Mouse (Mus musculus) heart, embryonic 15.5 days (tissue): ENCODE measurements at regions not wholly inside any gene's neighbourhood (a gene's known extent, or its start where the extent isn't known, plus 50 kb on each side); places are given as distances from the start of the nearest gene placed in this dataset.

ENCODE experiments used
- ATAC-seq: fragments of 200-750 bp; cut with Nextera tagmentation; replicated peaks from 2 replicates; pipeline ENCODE4 v1.8.0; 2017; ENCODE audit warnings: low read depth, moderate TSS enrichment; ENCODE audit not compliant: insufficient number of reproducible peaks, insufficient read depth, low FRiP score
- H3K27ac ChIP-seq: fragments of 300-500 bp; sonication (generic); 2 replicates; pipeline ENCODE4 v1.5.1; 2015; ENCODE audit warnings: mild to moderate bottlenecking, inconsistent platforms
- H3K27me3 ChIP-seq: fragments of 300-500 bp; sonication (generic); 2 replicates; pipeline ENCODE4 v1.6.1; 2015; ENCODE audit warnings: inconsistent platforms
- H3K36me3 ChIP-seq: fragments of 300-500 bp; sonication (generic); 2 replicates; pipeline ENCODE4 v1.6.1; 2015; ENCODE audit warnings: mild to moderate bottlenecking, inconsistent platforms
- H3K4me1 ChIP-seq: fragments of 300-500 bp; sonication (generic); replicated peaks from 2 replicates; pipeline ENCODE4 v1.6.1; 2015; ENCODE audit warnings: inconsistent platforms
- H3K4me2 ChIP-seq: fragments of 300-500 bp; sonication (generic); 2 replicates; pipeline ENCODE4 v1.6.1; 2015; ENCODE audit warnings: inconsistent platforms, mild to moderate bottlenecking, moderate library complexity
- H3K4me3 ChIP-seq: fragments of 300-500 bp; sonication (generic); 2 replicates; pipeline ENCODE4 v1.5.1; 2015; ENCODE audit warnings: mild to moderate bottlenecking, inconsistent platforms
- H3K9ac ChIP-seq: fragments of 300-500 bp; sonication (generic); 2 replicates; pipeline ENCODE4 v1.6.1; 2015; ENCODE audit warnings: mild to moderate bottlenecking, inconsistent platforms
- H3K9me3 ChIP-seq: fragments of 300-500 bp; sonication (generic); replicated peaks from 2 replicates; pipeline ENCODE4 v1.6.1; 2016; ENCODE audit warnings: inconsistent platforms
- WGBS: fragments of 180-500 bp; shearing (Covaris S2); methylation state at CpG from one replicate; pipeline ENCODE4 v1.1.7; 2015; ENCODE audit warnings: mixed read lengths; 5-methylcytosine and 5-hydroxymethylcytosine counted together

DNA sequence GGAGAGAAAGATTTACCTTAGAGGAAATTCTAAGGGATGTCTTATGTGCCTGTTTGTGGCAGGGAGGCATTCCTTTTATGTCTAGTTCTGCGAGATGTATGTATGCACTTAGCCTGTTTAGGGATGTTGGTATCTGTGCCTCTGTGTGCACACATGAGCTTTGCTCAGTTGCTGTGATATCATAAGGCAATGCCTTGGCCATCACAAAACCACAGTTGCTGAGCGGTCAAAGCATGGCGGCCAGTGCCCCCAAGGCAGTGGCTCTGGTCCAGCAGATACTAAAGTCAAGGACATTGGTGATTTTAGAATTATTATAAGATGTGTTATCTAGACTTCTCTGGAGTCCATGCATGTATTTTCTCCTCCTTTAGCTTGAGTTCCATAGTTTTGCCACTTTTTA is 119.5 kb downstream of the Ube2e3 start:
- Histone ChIP-seq H3K27ac (no peak overlapping the region), H3K4me3 (no peak overlapping the region), H3K9me3 (no peaks in the 10 kb centered on the region), H3K4me2 (no peak overlapping the region), H3K4me1 (peaks cover 5% of the 10 kb centered on the region), H3K36me3 (no peaks in the 10 kb centered on the region), H3K27me3 (no peaks in the 10 kb centered on the region), H3K9ac (no peak overlapping the region)
- no peak for ATAC-seq
- WGBS = 96% methylated on average over 3 of the region's 3 CpGs

DNA sequence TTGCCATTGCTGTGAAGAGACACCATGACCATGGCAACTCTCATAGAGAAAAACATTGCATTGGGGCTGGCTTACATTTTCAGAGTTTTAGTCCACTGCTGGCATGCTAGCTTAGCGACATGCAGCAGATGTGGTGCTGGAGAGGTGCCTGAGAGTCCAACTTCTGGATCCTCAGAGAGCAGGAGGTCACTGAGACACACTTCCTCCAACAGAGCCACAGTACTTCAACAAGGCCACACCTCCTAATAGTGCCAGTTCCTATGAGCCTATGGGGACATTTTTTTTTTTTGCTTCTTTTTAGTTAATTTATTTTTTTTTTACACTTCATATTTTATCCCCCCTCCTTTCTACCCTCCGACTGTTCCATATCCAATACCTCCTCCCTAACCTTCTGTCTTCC is 120.3 kb downstream of the Ube2e3 start:
- no peak overlapping the region for H3K27ac ChIP-seq
- H3K4me1 ChIP-seq = peaks cover 5% of the 10 kb centered on the region
- H3K9me3 ChIP-seq = no peaks in the 10 kb centered on the region
- no peaks in the 10 kb centered on the region for H3K36me3 ChIP-seq
- ATAC-seq = no peak
- 83% methylated on average over 2 of the region's 2 CpGs for WGBS
- no peaks in the 10 kb centered on the region for H3K27me3 ChIP-seq
- no peak overlapping the region for H3K4me2 ChIP-seq
- H3K9ac ChIP-seq = no peak overlapping the region
- H3K4me3 ChIP-seq = no peak overlapping the region

DNA sequence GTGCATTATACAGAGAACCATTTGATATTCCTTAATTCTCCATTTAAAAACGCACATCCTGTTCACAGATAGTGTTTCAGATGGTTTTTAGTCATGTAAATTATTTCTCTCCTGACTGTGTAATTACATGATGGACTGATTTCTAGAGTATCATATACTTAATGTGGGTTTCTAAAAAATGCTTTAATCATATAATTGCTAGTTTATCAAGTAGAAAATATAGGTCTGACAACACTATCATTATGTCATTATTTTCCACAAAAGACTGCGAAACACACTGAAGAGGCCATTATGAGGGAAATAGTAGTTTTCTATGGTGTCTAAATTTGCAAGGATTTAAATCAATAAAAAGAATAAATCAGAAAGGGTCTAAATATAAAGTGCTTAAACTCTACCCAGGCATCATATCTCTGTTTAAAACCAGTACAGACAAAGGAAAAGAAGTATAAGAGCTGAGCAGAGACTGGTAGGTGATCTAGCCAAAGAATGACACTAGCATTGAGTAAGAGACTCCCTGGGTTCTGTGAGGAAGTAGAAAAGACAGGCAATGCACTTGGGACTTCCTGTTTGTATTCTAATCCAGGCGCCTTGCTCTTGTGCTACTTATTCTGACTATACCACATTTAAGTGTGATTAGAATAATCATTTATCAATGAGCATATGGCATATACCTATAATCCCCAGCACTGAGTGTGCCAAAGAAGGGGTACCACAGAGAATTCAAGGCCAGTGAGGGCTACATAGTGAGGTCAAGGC is 127.1 kb downstream of the Ube2e3 start:
- ATAC-seq = no peak
- H3K4me3 ChIP-seq = no peak overlapping the region
- H3K27ac ChIP-seq = no peak overlapping the region
- peaks cover 5% of the 10 kb centered on the region for H3K4me1 ChIP-seq
- no peaks in the 10 kb centered on the region for H3K27me3 ChIP-seq
- WGBS = 81% methylated on average over 3 of the region's 3 CpGs
- no peaks in the 10 kb centered on the region for H3K9me3 ChIP-seq
- H3K9ac ChIP-seq = no peak overlapping the region
- H3K36me3 ChIP-seq = no peaks in the 10 kb centered on the region
- H3K4me2 ChIP-seq = no peak overlapping the region

DNA sequence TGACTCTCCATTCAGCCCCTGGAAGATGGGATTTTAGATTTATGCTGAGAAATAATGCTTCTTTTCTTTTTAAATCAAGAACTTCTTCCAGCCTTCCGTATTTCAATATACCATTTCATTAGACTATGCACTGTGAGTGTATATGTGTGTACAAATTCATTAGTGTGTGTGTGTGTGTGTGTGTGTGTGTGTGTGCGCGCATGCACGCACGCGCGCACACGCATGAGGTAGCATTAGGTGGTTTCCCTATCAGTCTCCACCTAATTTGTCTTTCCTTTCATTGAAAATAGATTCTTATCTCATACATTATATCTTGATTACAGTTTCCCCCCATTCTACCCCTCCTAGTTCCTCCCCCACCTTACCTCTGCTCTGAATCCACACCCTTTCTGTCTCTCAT is 130.7 kb downstream of the Ube2e3 start:
- no peaks in the 10 kb centered on the region for H3K9me3 ChIP-seq
- H3K27ac ChIP-seq = no peak overlapping the region
- WGBS = 96% methylated on average over 8 of the region's 8 CpGs
- H3K4me2 ChIP-seq = no peak overlapping the region
- no peak overlapping the region for H3K9ac ChIP-seq
- no peak overlapping the region for H3K4me3 ChIP-seq
- no peaks in the 10 kb centered on the region for H3K36me3 ChIP-seq
- H3K4me1 ChIP-seq = no peaks in the 10 kb centered on the region
- no peaks in the 10 kb centered on the region for H3K27me3 ChIP-seq
- no peak for ATAC-seq

DNA sequence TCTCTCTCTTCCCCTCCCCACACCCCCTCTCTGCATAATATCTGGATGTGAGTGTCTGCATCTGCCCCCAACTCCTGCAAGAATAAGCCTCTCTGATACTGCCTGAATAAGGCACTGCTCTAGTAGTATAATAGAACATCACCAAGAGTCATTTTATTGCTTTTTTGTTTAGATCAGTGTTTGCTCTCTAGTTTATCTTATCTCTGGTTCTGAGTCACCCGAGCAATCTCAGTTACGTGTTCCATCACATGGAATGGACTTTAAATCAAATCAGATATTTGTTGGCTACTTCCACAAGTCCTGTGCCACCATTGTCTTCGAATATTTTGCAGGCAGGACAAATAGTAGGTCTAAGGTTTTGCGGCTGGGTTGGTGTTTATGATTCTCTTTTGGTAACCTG is 131.5 kb downstream of the Ube2e3 start:
- Histone ChIP-seq H3K9me3 (no peaks in the 10 kb centered on the region), H3K4me2 (no peak overlapping the region), H3K27me3 (no peaks in the 10 kb centered on the region), H3K9ac (no peak overlapping the region), H3K4me1 (no peaks in the 10 kb centered on the region), H3K36me3 (no peaks in the 10 kb centered on the region), H3K4me3 (no peak overlapping the region), H3K27ac (no peak overlapping the region)
- WGBS = 70% methylated on average over 4 of the region's 4 CpGs
- ATAC-seq = no peak

DNA sequence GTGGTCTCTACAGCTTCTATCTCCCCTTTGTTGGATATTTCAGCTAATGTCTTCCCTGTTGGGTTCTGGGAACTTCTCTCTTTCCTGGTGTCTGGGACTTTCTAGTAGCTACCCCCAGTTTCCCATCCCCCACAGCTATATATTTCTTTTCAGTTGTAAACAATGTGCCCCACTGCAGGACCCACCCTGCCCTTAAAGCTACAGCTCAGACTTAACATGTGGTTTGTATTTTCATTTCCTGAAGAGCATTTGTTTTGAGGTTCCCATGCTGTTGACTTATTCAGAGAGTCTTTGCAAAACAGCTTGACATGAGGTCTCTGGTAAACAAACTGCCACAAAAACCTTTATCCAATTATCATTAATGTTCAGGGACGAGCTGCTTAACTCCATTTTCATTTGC is 136.9 kb downstream of the Ube2e3 start:
- Histone ChIP-seq H3K4me1 (no peaks in the 10 kb centered on the region), H3K9me3 (no peaks in the 10 kb centered on the region), H3K4me3 (no peak overlapping the region), H3K9ac (no peak overlapping the region), H3K4me2 (no peak overlapping the region), H3K27ac (no peak overlapping the region), H3K27me3 (no peaks in the 10 kb centered on the region), H3K36me3 (no peaks in the 10 kb centered on the region)
- no peak for ATAC-seq
- 49% methylated on average over 1 of the region's 1 CpGs for WGBS

DNA sequence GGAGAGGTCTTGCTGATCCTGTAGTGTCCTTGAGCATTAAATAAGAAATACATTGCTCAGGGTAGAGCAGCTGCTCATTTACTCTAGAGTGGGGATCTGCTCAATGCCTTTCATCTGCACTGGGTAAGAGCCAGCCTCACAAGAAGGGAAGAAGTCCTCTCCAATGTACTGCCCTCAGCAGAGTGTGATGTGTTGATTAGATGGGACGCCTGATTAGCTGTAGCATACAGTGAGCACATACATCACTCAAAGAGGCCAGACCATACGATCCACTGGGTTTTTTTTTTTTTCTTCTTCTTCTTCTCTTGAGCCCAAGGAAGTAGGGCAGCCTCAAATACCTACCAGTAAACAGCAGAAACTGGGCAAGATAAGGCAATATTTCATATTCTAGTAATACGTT is 140.7 kb downstream of the Ube2e3 start:
- Histone ChIP-seq H3K36me3 (no peaks in the 10 kb centered on the region), H3K27me3 (no peaks in the 10 kb centered on the region), H3K4me2 (no peak overlapping the region), H3K4me1 (no peaks in the 10 kb centered on the region), H3K4me3 (no peak overlapping the region), H3K27ac (no peak overlapping the region), H3K9me3 (no peaks in the 10 kb centered on the region), H3K9ac (no peak overlapping the region)
- WGBS = 72% methylated on average over 3 of the region's 3 CpGs
- no peak for ATAC-seq

DNA sequence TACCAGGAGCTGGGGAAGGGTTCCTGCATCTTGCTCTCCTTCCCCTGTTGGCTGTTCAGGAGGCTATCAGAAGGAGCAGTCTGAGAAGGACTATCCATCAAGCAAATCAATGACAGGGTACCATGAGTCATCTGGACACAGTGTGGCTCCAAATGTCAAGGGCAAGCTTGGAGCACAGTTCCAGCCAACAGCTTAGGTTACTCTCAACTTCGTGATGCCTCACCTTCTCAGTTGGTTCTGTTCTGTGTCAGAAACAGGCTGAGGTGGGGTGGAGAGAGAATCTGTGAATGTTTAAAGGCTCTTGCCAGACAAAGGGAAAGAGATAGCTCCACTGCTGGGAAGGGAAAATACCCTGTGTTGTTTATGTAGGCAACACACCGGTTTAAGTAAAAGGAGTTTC is 141.9 kb downstream of the Ube2e3 start:
- H3K4me1 ChIP-seq = no peaks in the 10 kb centered on the region
- no peak overlapping the region for H3K4me2 ChIP-seq
- no peaks in the 10 kb centered on the region for H3K36me3 ChIP-seq
- no peaks in the 10 kb centered on the region for H3K27me3 ChIP-seq
- 46% methylated on average over 2 of the region's 2 CpGs for WGBS
- H3K27ac ChIP-seq = no peak overlapping the region
- H3K9me3 ChIP-seq = 0 out of 2 replicates have a peak, but pooled peaks cover 2% of the 10 kb centered on the region
- H3K9ac ChIP-seq = no peak overlapping the region
- ATAC-seq = no peak
- H3K4me3 ChIP-seq = no peak overlapping the region

DNA sequence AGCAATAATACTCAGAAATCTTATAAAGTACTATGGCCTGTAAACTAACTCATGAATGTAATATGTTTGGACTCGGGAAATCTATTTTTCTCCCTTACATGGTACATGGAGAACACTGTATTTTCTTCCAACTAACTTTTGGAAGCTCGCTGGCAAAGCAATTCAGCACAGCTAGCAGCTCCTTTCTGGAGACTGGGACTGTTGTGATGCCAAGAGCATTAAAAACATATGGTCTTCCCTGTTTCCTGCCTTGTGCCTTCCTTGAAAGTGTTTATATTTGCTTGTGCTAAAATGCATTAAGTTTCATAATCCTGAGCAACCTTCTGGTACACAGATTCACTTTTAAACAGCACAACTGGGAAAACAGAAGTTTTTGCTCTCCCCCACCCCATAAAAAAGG is 142.3 kb downstream of the Ube2e3 start:
- H3K36me3 ChIP-seq = no peaks in the 10 kb centered on the region
- WGBS = 79% methylated on average over 2 of the region's 2 CpGs
- H3K4me3 ChIP-seq = no peak overlapping the region
- no peaks in the 10 kb centered on the region for H3K27me3 ChIP-seq
- H3K4me2 ChIP-seq = no peak overlapping the region
- 0 out of 2 replicates have a peak, but pooled peaks cover 2% of the 10 kb centered on the region for H3K9me3 ChIP-seq
- no peak for ATAC-seq
- H3K27ac ChIP-seq = no peak overlapping the region
- H3K9ac ChIP-seq = no peak overlapping the region
- H3K4me1 ChIP-seq = no peaks in the 10 kb centered on the region

DNA sequence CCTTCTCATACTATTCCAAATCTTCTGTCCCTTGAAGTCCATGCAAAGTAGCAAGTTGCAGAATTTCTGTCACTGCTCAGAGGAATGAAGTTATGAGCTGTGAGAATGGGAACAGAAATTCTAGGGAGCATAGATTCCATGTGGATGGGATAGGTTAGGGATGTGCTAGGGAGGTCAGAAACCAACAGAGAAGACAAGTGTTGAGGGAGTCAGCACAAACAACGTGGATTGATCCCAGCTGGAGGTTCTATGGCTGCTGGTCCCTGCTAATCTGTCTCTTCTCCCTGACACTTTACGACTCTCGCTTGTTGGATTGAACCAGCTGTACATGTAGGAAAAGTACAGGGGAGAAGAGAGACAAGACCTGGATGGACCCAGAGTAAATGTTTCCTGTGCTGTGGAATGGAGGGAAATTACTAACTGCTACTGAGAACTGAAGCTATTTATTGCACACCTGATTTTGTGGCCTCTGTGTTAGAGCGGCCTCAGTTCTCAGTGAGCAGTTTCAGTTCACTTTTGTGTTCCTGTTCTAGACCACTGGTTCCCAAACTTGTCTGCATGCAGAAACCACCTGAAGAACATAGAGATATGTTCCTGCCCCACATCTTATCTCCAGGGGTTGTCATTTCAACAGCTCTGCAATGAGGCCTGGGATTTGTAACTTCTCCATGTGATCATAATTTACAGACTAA is 151.0 kb downstream of the Ube2e3 start:
- 69% methylated on average over 4 of the region's 4 CpGs for WGBS
- no peak overlapping the region for H3K4me3 ChIP-seq
- no peak overlapping the region for H3K27ac ChIP-seq
- ATAC-seq = no peak
- H3K9ac ChIP-seq = no peak overlapping the region
- H3K36me3 ChIP-seq = no peaks in the 10 kb centered on the region
- no peaks in the 10 kb centered on the region for H3K27me3 ChIP-seq
- 0 out of 2 replicates have a peak, but pooled peaks cover 2% of the 10 kb centered on the region for H3K9me3 ChIP-seq
- no peaks in the 10 kb centered on the region for H3K4me1 ChIP-seq
- no peak overlapping the region for H3K4me2 ChIP-seq

DNA sequence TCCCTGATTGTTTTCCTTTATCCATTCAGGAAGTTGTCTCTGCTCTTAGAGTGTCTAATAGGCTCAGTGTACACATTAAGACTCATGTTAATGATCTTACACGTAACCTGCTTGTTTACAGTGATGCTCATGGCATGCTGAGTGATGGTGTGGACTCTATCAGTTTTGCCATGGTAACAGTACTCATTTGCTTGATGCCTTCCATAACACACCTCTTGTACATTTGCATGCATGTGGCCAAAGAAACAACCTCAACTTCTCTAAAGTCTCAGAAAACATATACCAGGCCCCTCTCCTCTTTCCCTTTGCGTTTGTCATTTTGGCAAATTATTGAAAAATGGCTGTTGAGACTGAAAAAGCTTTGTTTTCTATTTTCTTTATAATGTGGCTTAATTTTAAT is 155.0 kb downstream of the Ube2e3 start:
- no peak for ATAC-seq
- H3K9me3 ChIP-seq = no peaks in the 10 kb centered on the region
- no peaks in the 10 kb centered on the region for H3K4me1 ChIP-seq
- H3K36me3 ChIP-seq = no peaks in the 10 kb centered on the region
- H3K27ac ChIP-seq = no peak overlapping the region
- H3K9ac ChIP-seq = no peak overlapping the region
- H3K4me2 ChIP-seq = no peak overlapping the region
- whole genome bisulfite sequencing = 86% methylated on average over 2 of the region's 2 CpGs
- H3K27me3 ChIP-seq = no peaks in the 10 kb centered on the region
- H3K4me3 ChIP-seq = no peak overlapping the region

DNA sequence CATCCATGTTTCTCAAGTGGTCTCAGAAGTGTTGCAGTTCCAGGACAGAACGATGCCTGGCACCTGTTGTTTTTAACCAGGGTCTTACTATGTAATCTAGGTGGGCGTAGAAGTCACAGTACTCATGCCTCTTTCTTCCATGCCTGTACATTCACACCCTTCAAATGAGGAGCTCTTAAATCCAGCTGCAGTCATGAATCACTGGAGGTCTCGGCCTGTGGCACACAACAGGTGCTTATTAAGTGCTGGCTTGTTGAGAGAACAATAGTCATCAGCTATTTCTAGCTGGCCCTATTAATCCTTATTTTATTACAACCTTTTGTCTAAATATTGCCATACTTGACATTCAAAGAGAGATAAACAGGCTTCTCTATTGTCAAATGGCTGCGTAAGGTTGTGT is 157.8 kb downstream of the Ube2e3 start:
- Histone ChIP-seq H3K4me3 (no peak overlapping the region), H3K27me3 (no peaks in the 10 kb centered on the region), H3K4me2 (no peak overlapping the region), H3K27ac (no peak overlapping the region), H3K36me3 (no peaks in the 10 kb centered on the region), H3K9ac (no peak overlapping the region), H3K9me3 (no peaks in the 10 kb centered on the region), H3K4me1 (no peaks in the 10 kb centered on the region)
- WGBS = 79% methylated on average over 4 of the region's 4 CpGs
- ATAC-seq = no peak
